Mouse (Mus musculus) megakaryocyte, adult 5-6 weeks (primary cell): ENCODE data around the gene Grhl1. TPM values are rescaled to one million over a fixed set of nuclear protein-coding genes. Genes with fewer than 3 reads are reported as not detected.

ENCODE experiments used
- ATAC-seq: 2 replicates; pipeline ENCODE4 v1.8.0; 2016; ENCODE audit warnings: mild to moderate bottlenecking, inconsistent platforms; ENCODE audit not compliant: poor library complexity, severe bottlenecking
- total RNA-seq, 2 experiments: library from RNA; stranded (forward) in 1 of 2; stranded (reverse) in 1 of 2; fragments of 153-499, 151-499 nt in 1 of 2; fragments of 221-1000, 200-1000 nt in 1 of 2; gene quantifications; 2 replicates each; pipeline versions ENCODE4 v1.2.3 to v1.2.4; 2015 to 2017

Grhl1 gene
- total RNA-seq, 2 experiments from 2014 or later = 0.22 to 0.37 TPM

DNA sequence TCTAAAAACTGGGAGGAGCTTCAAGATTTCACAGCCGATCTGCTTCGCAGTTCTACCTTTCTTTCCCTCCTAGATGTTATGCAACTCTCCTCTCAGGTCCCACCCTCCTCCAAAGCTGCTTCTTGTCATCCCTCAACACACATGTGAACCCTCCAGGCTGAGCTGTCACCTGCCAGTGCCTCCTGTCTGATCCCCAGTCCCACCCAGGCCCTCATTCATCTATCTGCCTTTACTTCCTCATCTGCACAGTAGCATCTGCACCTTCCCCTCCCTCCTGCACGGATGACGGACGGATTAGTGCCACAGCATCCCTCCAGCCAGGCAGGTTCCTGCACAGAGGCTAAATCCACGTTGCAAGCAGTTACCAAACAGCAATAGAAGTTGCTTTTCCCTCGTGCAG is 14.1 kb downstream of the Grhl1 start:
- ATAC-seq = peak; percentile 89

GRCm38 (mm10) chr12:24590371-24590770 is 18.3 kb downstream of the Grhl1 start:
- ATAC-seq = no peak

DNA sequence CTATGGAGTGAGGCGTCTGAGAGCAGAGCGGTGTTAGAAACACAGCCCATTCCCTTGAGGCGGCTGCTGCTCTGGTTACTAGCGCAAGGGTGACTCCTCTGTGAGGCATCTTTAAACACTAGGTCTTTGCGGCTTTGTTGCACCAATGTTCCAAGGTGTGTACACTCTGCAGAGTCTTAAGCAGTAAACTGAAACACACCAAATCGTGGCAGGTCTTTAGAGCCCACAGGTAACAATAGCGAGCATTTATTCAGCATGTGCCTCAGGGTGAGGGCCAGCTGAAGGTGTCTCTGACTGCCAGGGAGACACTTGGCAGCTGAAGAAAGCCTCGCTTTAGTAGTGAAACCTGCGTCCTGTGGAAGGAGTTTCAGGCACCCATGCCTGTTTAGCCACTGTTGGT is 20.0 kb downstream of the Grhl1 start:
- ATAC-seq = no peak

- peak; percentile 97 for ATAC-seq
These were observed 21.0 kb downstream of the Grhl1 start for GRCm38 (mm10) chr12:24592956-24593672.

DNA sequence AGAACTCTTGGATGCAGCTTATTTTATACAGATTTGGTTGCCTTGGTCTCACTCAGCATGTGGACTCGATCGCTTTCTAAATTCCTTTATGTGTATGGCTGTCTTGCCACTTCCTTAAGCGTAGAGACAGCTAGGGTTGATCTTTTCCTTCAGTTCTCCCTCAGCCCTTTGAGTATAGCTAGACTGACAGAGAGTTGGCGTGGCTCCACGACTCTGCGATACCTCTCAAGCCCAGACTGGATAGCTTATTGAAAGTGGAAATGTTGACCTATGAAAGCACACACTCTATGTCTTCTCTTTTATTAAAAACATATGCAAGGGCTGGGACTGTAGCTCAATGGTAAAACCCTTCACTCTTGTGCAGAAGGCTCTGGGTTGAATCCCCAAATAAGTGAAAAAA is 25.3 kb downstream of the Grhl1 start:
- no peak for ATAC-seq

DNA sequence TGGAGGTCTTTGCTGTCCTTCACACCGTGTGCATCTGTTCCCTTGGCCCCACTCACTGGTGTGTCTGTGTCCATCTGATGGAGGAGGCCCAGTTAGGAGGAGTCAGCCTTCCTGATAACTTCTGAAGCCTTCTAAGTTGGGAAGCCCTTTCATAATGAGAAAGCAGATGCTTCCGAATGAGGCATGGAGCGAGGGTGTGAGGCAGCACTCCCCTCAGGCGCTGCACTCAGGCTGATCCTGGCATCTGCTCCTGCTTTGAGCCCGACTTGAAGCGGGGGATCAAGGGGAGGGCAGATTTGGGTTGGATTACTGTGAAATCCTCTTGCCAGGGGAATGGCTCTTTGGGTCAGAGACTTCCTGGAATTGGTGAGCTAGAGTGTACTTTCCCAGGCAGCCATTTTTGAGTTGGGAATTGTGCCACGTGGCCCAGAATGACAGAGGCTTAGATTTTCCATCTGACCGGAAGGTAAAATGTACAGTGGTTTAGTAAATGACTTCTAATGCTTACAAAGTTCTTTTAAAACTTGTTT is 27.3 kb downstream of the Grhl1 start:
- no peak for ATAC-seq

DNA sequence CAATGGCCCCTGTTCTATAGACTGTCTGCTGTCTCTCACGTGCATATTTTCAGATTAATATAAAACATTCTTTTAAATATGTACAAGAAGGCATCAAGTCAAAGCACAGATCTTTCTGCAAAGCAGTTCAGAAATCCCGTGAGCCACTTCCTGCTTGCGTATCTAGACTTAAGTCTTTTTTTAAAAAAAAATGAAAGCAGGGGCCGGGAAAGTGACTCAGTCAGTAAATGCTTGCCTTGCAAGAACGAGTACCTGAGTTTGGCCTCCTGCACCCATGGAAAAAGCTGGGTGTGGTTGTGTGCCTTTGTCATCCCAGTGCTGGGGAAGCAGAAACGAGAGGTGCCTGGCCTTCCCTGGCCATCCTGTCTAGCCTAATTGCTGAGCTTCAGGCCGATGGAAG is 28.0 kb downstream of the Grhl1 start:
- ATAC-seq = no peak

DNA sequence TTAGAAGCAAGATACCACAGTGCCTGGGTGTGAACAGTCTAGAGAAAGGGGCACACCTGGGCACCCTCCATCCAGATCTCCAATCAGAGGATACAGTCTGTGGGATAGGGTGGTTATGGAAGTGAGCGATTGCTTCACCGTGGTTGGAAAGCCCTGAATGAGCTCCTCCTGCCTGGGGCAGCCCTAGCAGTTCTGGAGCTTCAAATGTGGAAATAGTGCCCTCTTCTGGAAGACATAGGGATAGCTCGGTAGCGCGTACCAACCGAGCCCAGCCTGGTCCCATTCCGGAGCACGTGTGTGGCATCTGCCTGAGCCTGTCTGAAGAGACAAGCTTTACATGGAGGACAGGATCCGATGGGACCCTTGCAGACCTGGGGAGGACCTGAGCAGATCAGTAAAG is 28.7 kb downstream of the Grhl1 start:
- ATAC-seq = peak; percentile 96

- peak; percentile 62 for ATAC-seq
These were observed 31.2 kb downstream of the Grhl1 start for GRCm38 (mm10) chr12:24603266-24603665.

DNA sequence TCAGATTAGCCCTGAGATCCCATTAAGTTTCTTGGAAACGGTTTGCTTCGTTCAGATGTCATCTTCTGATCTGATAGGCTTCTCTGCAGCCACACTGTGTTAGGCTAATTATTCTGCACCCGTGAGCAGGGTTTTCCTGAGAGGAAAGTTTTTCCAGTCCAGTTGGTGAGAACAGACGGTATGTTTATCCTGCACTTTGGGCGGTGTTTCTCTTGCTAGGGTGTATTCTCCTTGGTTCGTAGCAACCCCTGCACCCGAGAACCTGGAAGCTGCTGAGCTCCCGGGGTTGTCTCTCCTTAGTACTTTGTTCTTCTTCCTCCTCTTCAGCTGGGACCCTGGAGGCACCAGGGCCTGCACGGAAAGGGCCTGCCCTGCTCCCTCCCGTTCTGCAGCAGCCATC is 34.1 kb downstream of the Grhl1 start:
- ATAC-seq = no peak

- ATAC-seq = no peak
These were observed 40.5 kb downstream of the Grhl1 start for GRCm38 (mm10) chr12:24612591-24612990.

DNA sequence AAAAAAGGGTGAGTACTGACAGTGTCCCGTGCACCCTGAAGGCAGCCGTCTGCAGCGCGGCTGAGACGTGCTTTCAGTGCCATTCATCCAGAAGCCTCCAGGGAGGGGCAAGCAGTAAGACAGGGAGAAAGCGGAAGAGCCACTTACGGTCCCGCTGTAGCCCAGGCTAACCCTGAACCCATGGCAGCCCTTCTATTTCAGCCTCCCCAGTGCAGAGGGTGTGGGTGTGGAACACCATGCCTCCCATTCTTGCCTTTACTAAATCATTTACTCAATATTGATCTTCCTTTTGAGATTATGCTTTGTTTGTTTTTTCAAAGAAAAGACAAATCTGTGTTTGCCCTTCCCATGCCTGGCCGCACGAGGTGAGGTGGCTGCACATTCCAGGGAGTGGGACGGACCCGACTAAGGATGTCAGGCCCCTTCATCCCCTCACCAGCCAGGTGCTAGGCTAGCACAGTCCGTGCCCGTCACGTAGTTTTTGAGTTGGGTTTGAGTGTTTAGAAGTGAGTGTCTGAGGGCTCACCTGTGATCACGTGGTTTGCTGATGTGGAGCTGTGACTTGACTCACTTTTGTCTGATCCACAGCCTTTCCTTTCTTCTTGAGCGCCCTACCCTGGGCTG is 42.5 kb downstream of the Grhl1 start:
- no peak for ATAC-seq

DNA sequence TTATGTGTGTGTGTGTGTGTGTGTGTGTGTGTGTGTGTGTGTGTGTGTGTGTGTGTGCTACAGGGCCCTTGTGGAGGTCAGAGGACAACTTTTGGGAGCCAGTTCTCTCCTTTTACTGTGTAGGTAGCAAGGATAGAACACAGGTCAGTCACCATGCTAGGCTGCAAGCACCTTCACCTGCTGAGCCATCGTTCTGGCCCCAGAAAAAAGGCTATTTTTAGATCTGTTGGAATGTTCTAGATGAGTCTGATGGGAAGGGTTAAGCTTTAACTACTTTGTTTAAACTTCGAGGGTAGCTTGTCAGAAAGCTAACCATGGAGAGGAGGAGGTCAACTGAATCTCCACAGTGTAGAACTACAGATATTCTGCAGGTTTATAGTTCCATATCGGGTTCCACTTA is 43.1 kb downstream of the Grhl1 start:
- ATAC-seq = no peak

- ATAC-seq = no peak
These were observed 47.4 kb downstream of the Grhl1 start for GRCm38 (mm10) chr12:24619436-24619835.

GRCm38 (mm10) chr12:24623486-24624251 is 51.6 kb downstream of the Grhl1 start:
- no peak for ATAC-seq

- no peak for ATAC-seq
These were observed 54.3 kb downstream of the Grhl1 start for GRCm38 (mm10) chr12:24626401-24626800.

DNA sequence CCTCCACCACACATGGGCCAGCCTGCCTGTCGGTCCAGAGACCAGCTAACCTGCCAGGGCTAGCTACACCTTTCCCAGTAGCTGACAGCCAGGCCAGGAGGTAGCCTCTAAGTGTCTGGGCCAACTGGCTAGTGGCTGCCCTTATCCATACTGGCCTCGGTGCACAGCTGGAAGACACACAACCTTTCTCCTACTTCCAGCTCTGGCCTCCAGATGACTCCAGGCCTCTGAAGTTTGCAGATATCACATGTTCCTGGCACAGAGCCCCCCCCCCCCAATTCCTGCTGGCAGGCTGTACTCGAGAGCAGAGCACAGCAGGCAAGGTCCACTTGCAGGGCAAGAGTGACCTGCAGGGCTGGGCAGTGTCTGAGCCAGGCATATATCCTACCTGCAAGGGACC is 55.1 kb downstream of the Grhl1 start:
- ATAC-seq = no peak

DNA sequence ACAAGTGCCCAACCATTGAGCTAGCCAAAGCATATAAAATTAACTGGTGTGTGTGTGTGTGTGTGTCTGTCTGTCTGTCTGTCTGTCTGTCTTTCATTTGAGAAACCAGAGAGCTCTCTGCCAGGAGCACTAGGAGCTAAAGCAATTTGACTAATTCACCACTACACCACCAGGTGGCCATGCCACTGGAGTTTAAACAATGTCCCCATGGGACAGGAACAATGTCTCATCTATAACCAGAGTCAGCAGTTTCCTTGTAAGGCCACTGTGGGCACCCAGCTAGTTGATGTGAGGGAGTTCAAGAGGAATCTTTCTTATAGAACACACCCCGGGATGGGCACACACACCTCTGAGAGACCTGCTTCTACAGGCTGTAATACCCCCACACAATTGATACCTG is 58.1 kb downstream of the Grhl1 start:
- peak; percentile 57 for ATAC-seq

- no peak for ATAC-seq
These were observed 60.3 kb downstream of the Grhl1 start for GRCm38 (mm10) chr12:24632404-24632803.

DNA sequence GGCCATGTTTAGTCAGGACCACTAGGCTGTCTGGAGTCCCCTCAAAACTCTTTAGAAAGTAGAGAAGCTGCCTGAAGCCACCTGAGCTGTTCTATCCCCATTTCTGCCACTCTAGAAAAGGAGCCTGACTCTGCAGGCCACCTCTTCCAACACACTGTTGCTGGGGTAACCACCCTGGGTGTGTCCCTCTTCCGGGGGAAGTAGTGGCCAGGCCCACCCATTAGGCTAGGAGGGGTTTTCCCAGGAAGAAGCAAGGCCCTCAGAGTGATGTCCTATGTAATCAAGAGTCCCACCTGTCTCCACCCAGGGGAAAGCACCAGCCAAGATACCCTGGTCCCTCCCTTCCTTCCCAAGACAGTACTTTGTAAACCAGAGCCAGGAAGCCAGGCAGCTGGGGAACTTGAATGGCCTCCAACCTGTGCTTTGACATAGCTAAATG is 61.7 kb downstream of the Grhl1 start:
- peak; percentile 28; the same call in 1 of the 2 replicates for ATAC-seq

- ATAC-seq = no peak
These were observed 62.1 kb downstream of the Grhl1 start for GRCm38 (mm10) chr12:24634212-24634611.

DNA sequence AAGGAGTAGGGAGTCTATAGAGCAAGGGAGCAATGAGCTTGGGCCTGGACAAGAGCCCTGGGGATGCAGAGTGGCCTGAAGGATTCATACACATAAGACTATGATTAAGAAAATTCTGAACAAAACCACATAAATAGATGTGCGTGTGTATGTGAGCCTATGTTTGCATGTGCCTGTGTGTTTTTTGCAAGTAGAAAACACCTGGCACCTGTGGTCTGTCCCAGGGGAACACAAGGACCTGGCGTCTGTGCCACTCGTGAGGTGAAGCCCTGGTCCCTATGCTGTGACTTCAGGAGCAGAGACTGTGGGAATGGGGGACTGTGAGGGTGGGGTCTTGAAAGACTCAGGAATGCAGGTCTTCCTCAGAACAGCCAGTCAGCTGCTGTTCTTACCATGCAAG is 62.6 kb downstream of the Grhl1 start:
- no peak for ATAC-seq
